Mouse (Mus musculus): ENCODE data around the gene Olfm2. TPM values are rescaled to one million over a fixed set of nuclear protein-coding genes. Genes with fewer than 3 reads are reported as not detected.

Olfm2 gene
- total RNA-seq, 2 experiments from 2014 or later, result 152 TPM

DNA sequence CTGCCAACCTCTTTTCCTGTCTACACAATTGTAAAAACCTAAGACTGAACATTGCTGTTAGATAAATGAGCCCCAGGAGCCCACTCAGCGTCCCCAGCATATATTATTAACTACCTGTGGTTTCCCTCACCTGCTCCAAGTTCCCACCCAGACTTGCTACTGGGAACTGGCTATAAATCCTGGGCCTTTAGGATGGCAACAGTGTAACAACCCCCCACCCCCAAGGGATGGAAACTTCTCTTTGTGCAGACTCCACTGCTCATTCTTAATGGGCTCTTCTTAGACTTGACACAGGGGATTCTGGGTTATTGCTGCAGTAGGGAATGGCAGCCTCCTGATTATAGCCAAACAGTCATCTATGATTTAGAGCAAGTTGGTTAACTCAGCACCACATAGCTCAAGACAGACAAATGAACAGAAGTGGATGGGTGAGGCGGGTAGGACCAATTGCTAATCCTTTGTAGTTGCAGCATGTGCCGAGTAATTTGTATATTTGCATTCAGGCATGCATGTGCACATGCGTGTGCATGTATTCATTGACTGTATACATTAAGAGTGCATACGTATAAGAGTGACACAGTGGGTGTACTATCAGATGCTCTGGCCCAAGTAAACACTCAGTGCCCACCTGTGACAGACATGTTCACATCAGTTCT, 81.0 kb downstream of the Olfm2 start:
- intact Hi-C loops (cut with DNase I), result loop anchor here (5.0 kb wide), 1 partner anchor 167 kb away; no protein-coding TSS in a partner anchor
- no peak for TF ChIP-seq CTCF (IDR thresholded peaks at IDR 0.05)
- no peak overlapping the region for H3K4me3 ChIP-seq
- DNase-seq (ENCODE audit: extremely low spot score in 1 of 2, low spot score in 2 of 2), result no peak
- H3K27ac ChIP-seq, result peak overlapping the region; percentile 95

DNA sequence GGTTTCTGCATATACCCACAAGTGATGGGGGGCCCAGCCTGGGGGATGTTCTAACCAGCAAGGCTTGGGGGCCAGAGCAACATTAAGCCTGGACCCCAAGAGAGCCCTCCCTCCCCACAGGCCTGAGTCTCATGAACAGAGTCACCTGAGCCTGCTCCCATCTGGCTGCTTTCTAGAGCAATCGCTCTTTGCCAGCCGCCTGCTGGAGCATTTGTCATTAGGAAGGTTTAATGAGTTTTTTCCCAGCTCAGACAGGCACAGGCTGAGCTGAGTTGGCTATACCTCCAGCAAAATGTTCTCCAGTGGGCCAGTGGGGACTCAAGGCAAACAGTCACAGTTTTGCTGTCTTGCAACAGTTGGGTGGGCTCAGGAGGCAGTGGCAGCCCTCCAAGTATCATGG, 81.8 kb downstream of the Olfm2 start:
- TF ChIP-seq CTCF (IDR thresholded peaks at IDR 0.05), result peak; percentile 4; the same call in 1 of the 2 replicates
- peak; percentile 37 to 40 for DNase-seq (ENCODE audit: extremely low spot score in 1 of 2, low spot score in 2 of 2)
- intact Hi-C loops (cut with DNase I), result loop anchor here (5.0 kb wide), 1 partner anchor 168 kb away; no protein-coding TSS in a partner anchor
- Histone ChIP-seq H3K4me3 (no peak overlapping the region), H3K27ac (peak overlapping the region; percentile 95)

GRCm38 (mm10) chr9:20663956-20664355, 82.2 kb downstream of the Olfm2 start:
- Histone ChIP-seq H3K4me3 (no peak overlapping the region), H3K27ac (peak overlapping the region; percentile 95)
- DNase-seq (ENCODE audit: extremely low spot score in 1 of 2, low spot score in 2 of 2), result peak; percentile 62 to 75
- TF ChIP-seq CTCF (IDR thresholded peaks at IDR 0.05), result no peak
- intact Hi-C loops (cut with DNase I), result loop anchor here (5.0 kb wide), 1 partner anchor 168 kb away; no protein-coding TSS in a partner anchor

- no peak for DNase-seq (ENCODE audit: extremely low spot score in 1 of 2, low spot score in 2 of 2)
- Histone ChIP-seq H3K27ac (peak overlapping the region; percentile 95), H3K4me3 (no peak overlapping the region)
- intact Hi-C loops (cut with DNase I), result loop anchor here (1.0 to 5.0 kb wide), 3 partner anchors 64 to 169 kb away; no protein-coding TSS in a partner anchor
- TF ChIP-seq CTCF (IDR thresholded peaks at IDR 0.05), result no peak
These were observed 83.3 kb downstream of the Olfm2 start for GRCm38 (mm10) chr9:20662874-20663273.

DNA sequence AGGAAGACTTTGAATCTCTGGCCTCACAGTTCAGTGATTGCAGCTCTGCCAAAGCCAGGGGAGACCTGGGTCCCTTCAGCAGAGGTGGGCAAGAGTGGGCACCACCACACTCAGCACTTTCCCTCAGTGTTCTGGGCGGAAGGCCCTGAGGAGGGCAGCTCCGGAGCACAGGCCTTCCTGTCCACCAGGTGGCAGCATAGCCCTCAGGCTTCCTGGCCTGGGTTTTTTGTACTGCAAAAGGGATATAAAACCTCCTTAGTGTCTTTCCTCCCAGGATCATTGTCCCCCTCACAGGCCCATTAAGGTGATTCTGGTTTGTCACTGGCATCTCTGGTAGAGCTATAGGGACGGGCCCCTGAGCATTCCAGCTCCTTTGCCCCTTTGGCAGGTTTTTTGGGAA, 83.8 kb downstream of the Olfm2 start:
- intact Hi-C loops (cut with DNase I), result loop anchor here (1.0 to 5.0 kb wide), 3 partner anchors 65 to 170 kb away; no protein-coding TSS in a partner anchor
- H3K27ac ChIP-seq, result peak overlapping the region; percentile 95
- peak; percentile 96 for TF ChIP-seq CTCF (IDR thresholded peaks at IDR 0.05)
- peak; percentile 80 to 87 for DNase-seq (ENCODE audit: extremely low spot score in 1 of 2, low spot score in 2 of 2)
- no peak overlapping the region for H3K4me3 ChIP-seq

GRCm38 (mm10) chr9:20657546-20657945, 88.6 kb downstream of the Olfm2 start:
- DNase-seq (ENCODE audit: extremely low spot score in 1 of 2, low spot score in 2 of 2), result no peak
- H3K4me3 ChIP-seq, result no peak overlapping the region
- no peak for TF ChIP-seq CTCF (IDR thresholded peaks at IDR 0.05)
- intact Hi-C loops (cut with DNase I), result no loop called here
- H3K27ac ChIP-seq, result peak overlapping the region; percentile 72

GRCm38 (mm10) chr9:20653859-20654258, 92.3 kb downstream of the Olfm2 start:
- Histone ChIP-seq H3K4me3 (no peak overlapping the region), H3K27ac (no peak overlapping the region)
- no peak for DNase-seq (ENCODE audit: extremely low spot score in 1 of 2, low spot score in 2 of 2)
- TF ChIP-seq CTCF (IDR thresholded peaks at IDR 0.05), result peak; percentile 12
- intact Hi-C loops (cut with DNase I), result loop anchor here (5.0 kb wide), 1 partner anchor 192 kb away; the partner anchor contains the start of gene Zfp26

DNA sequence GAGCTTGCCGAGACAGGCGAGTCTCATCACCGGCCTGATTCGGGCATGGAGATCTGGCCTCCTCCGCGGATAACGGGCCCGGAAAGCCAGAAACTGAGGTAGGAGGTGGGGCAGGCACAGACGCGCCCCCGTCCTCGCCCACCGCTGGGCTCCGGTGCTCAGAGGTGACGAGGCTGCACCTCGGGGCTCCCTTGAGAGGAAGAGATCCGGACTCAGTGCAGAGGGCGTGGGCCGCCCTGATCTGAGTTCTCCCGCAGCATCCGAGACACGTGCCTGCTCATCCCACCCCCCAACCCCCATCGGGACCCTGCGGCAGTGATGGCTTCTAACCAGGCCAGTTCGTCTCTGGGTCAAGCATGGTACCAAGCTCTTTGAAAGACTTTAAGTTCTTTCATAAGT, 93.9 kb downstream of the Olfm2 start:
- intact Hi-C loops (cut with DNase I), result loop anchor here (5.0 kb wide), 1 partner anchor 190 kb away; the partner anchor contains the start of gene Zfp26
- no peak for TF ChIP-seq CTCF (IDR thresholded peaks at IDR 0.05)
- peak overlapping the region; percentile 92 for H3K27ac ChIP-seq
- DNase-seq (ENCODE audit: extremely low spot score in 1 of 2, low spot score in 2 of 2), result no peak
- peak overlapping the region; percentile 99 for H3K4me3 ChIP-seq

GRCm38 (mm10) chr9:20651602-20652259, 94.4 kb downstream of the Olfm2 start, which contains the start of gene Pin1:
Pin1 (plus strand) TSS chr9:20652095.
- peak; percentile 97 to 99 for DNase-seq (ENCODE audit: extremely low spot score in 1 of 2, low spot score in 2 of 2)
- TF ChIP-seq CTCF (IDR thresholded peaks at IDR 0.05), result no peak; the same call in 1 of the 2 replicates
- Histone ChIP-seq H3K4me3 (peak within 1 kb of the TSS; percentile 99), H3K27ac (peak within 1 kb of the TSS; percentile 92)
- intact Hi-C loops (cut with DNase I), result loop anchor here (5.0 kb wide), 1 partner anchor 189 kb away; the partner anchor contains the start of gene Zfp26

GRCm38 (mm10) chr9:20645121-20645520, 101.0 kb downstream of the Olfm2 start:
- intact Hi-C loops (cut with DNase I), result loop anchor here (2.0 to 10.0 kb wide), 2 partner anchors 64 to 150 kb away; partner anchors contain the start of genes Zfp426 and Zfp846
- Histone ChIP-seq H3K4me3 (peak overlapping the region; percentile 95), H3K27ac (peak overlapping the region; percentile 84)
- no peak for DNase-seq (ENCODE audit: extremely low spot score in 1 of 2, low spot score in 2 of 2)
- no peak for TF ChIP-seq CTCF (IDR thresholded peaks at IDR 0.05)

DNA sequence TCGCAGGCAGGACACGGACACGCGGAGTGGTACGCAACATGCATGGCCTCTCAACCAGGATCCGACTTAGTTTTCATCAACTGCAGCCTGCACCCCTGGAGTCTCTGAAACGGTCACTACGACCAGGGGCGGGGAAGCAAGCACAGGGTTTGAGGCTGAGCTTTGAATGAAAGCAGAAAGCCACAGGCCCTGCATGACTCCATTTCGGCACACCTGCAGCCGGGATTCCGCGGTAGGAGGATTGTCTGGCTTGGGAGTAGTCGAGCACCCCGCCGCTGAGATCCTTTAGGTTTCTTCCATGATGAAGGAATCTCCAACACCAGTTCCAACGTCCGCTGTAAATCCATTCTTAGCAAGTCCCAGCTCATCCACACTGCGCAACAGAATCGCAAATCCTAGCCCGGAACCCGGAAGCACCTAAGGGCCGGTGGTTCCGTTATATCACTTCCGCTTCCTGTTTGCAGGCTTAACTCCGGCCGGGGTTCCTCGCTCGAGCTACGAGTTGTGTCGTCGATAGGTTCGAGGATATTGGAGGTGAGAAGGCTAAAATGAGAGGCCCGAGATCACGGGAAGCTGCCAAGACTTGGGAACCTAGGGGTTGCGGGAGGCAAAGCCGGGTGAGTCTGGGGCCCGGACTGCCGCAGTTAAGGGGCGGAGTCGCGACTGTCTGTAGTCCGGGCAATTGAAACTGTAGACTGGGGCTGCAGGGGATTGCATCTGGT, 101.6 kb downstream of the Olfm2 start, which contains the start of gene Fbxl12:
Fbxl12 (minus strand) TSS at position 408 of the 722 bp plus-strand sequence.
- intact Hi-C loops (cut with DNase I), result loop anchor here (2.0 to 10.0 kb wide), 2 partner anchors 64 to 150 kb away; partner anchors contain the start of genes Zfp426 and Zfp846
- no peak for TF ChIP-seq CTCF (IDR thresholded peaks at IDR 0.05)

More for the DNA sequence above, 101.6 kb downstream of the Olfm2 start, which contains the start of gene Fbxl12:
- Histone ChIP-seq H3K27ac (peak within 1 kb of the TSS; percentile 84), H3K4me3 (peak within 1 kb of the TSS; percentile 95)
- DNase-seq (ENCODE audit: extremely low spot score in 1 of 2, low spot score in 2 of 2), result peak; percentile 73 to 75

All from left cerebral cortex, adult 2 months (tissue).